Mouse (Mus musculus) forebrain, embryonic 10.5 days (tissue): Measurements from ENCODE around the gene Kirrel3. TPM values are rescaled to one million over a fixed set of nuclear protein-coding genes. Genes with fewer than 3 reads are reported as not detected.

ENCODE experiments used
- DNase-seq: peaks from one replicate; pipeline ENCODE4 v3.0.0-alpha.2; 2017; ENCODE audit warnings: low spot score; ENCODE audit errors: extremely low spot score
- H3K27ac ChIP-seq: fragments of 300-500 bp; sonication (generic); 2 replicates; pipeline ENCODE4 v1.5.1; 2016; ENCODE audit warnings: mild to moderate bottlenecking
- H3K27me3 ChIP-seq: fragments of 300-500 bp; sonication (generic); 2 replicates; pipeline ENCODE4 v1.6.1; 2016; ENCODE audit warnings: mild to moderate bottlenecking; ENCODE audit not compliant: poor library complexity, severe bottlenecking
- H3K36me3 ChIP-seq: fragments of 300-500 bp; sonication (generic); replicated peaks from 2 replicates; pipeline ENCODE4 v1.6.1; 2016; ENCODE audit warnings: mild to moderate bottlenecking, moderate library complexity
- H3K4me1 ChIP-seq: fragments of 300-500 bp; sonication (generic); 2 replicates; pipeline ENCODE4 v1.6.1; 2016
- H3K4me3 ChIP-seq: fragments of 300-500 bp; sonication (generic); 2 replicates; pipeline ENCODE4 v1.5.1; 2016; ENCODE audit warnings: mild to moderate bottlenecking, moderate library complexity
- H3K9me3 ChIP-seq: fragments of 300-500 bp; sonication (generic); 2 replicates; pipeline ENCODE4 v1.6.1; 2016; ENCODE audit warnings: mild to moderate bottlenecking, moderate library complexity
- WGBS: fragments of 180-500 bp; shearing (Covaris S2); methylation state at CpG from one replicate; pipeline ENCODE4 v1.1.7; 2016; 5-methylcytosine and 5-hydroxymethylcytosine counted together
- polyA plus RNA-seq: library from polyadenylated mRNA; unstranded; fragments of >200 nt; fragmentation: Nextera tagmentation; extraction: Ambion mirVana; gene quantifications from 2 replicates; pipeline ENCODE4 v1.2.1, GENCODE M21; 2016

Kirrel3 gene
- polyA plus RNA-seq, 1 experiment from 2014 or later = 3.0 TPM

GRCm38 (mm10) chr9:34582496-34582895 lies 96.8 kb downstream of the Kirrel3 start:
- no peak for DNase-seq
- no peak overlapping the region for H3K4me3 ChIP-seq
- WGBS = 72% methylated on average over 1 of the region's 1 CpGs
- H3K27ac ChIP-seq = no peak overlapping the region
- no peaks in the 10 kb centered on the region for H3K9me3 ChIP-seq
- H3K27me3 ChIP-seq = no peaks in the 10 kb centered on the region
- H3K36me3 ChIP-seq = no peaks in the 10 kb centered on the region
- peaks cover 9% of the 10 kb centered on the region for H3K4me1 ChIP-seq

- no peak overlapping the region for H3K4me3 ChIP-seq
- no peaks in the 10 kb centered on the region for H3K36me3 ChIP-seq
- no peaks in the 10 kb centered on the region for H3K9me3 ChIP-seq
- WGBS = 78% methylated on average over 2 of the region's 2 CpGs
- no peak overlapping the region for H3K27ac ChIP-seq
- peaks cover 9% of the 10 kb centered on the region; the same call in 1 of the 2 replicates for H3K4me1 ChIP-seq
- H3K27me3 ChIP-seq = no peaks in the 10 kb centered on the region
- no peak for DNase-seq
Measured at GRCm38 (mm10) chr9:34585487-34585886, 99.8 kb downstream of the Kirrel3 start.

GRCm38 (mm10) chr9:34586080-34586479 lies 100.4 kb downstream of the Kirrel3 start:
- Histone ChIP-seq H3K9me3 (no peaks in the 10 kb centered on the region), H3K27ac (no peak overlapping the region), H3K36me3 (no peaks in the 10 kb centered on the region), H3K27me3 (no peaks in the 10 kb centered on the region), H3K4me3 (no peak overlapping the region), H3K4me1 (peaks cover 9% of the 10 kb centered on the region; the same call in 1 of the 2 replicates)
- WGBS = 80% methylated on average over 2 of the region's 2 CpGs
- DNase-seq = no peak

- Histone ChIP-seq H3K4me3 (no peak overlapping the region), H3K36me3 (no peaks in the 10 kb centered on the region), H3K4me1 (peaks cover 15% of the 10 kb centered on the region), H3K27me3 (no peaks in the 10 kb centered on the region), H3K9me3 (no peaks in the 10 kb centered on the region), H3K27ac (no peak overlapping the region)
- DNase-seq = no peak
- 60% methylated on average over 1 of the region's 1 CpGs for WGBS
Measured at GRCm38 (mm10) chr9:34589799-34590198, 104.1 kb downstream of the Kirrel3 start.

- Histone ChIP-seq H3K4me1 (peaks cover 15% of the 10 kb centered on the region), H3K27ac (no peak overlapping the region), H3K9me3 (no peaks in the 10 kb centered on the region), H3K27me3 (no peaks in the 10 kb centered on the region), H3K36me3 (no peaks in the 10 kb centered on the region), H3K4me3 (no peak overlapping the region)
- 60% methylated on average over 3 of the region's 3 CpGs for WGBS
- no peak for DNase-seq
Measured at GRCm38 (mm10) chr9:34592073-34592610, 106.4 kb downstream of the Kirrel3 start.

- Histone ChIP-seq H3K27me3 (no peaks in the 10 kb centered on the region), H3K4me3 (no peak overlapping the region), H3K9me3 (no peaks in the 10 kb centered on the region), H3K27ac (no peak overlapping the region), H3K4me1 (peaks cover 15% of the 10 kb centered on the region), H3K36me3 (no peaks in the 10 kb centered on the region)
- no peak for DNase-seq
- WGBS = 92% methylated on average over 4 of the region's 4 CpGs
Measured at GRCm38 (mm10) chr9:34593889-34594288, 108.2 kb downstream of the Kirrel3 start.

- 77% methylated on average over 4 of the region's 4 CpGs for WGBS
- no peaks in the 10 kb centered on the region for H3K27me3 ChIP-seq
- no peak overlapping the region for H3K4me3 ChIP-seq
Measured at GRCm38 (mm10) chr9:34600326-34600725, 114.6 kb downstream of the Kirrel3 start.

GRCm38 (mm10) chr9:34603750-34604149 lies 118.1 kb downstream of the Kirrel3 start:
- DNase-seq = no peak
- WGBS = 85% methylated on average over 7 of the region's 7 CpGs
- H3K4me3 ChIP-seq = no peak overlapping the region

More at GRCm38 (mm10) chr9:34600326-34600725, 114.6 kb downstream of the Kirrel3 start:
- Histone ChIP-seq H3K27ac (no peak overlapping the region), H3K4me1 (no peaks in the 10 kb centered on the region), H3K36me3 (no peaks in the 10 kb centered on the region), H3K9me3 (no peaks in the 10 kb centered on the region)
- no peak for DNase-seq

GRCm38 (mm10) chr9:34604931-34605330 lies 119.2 kb downstream of the Kirrel3 start:
- no peak for DNase-seq
- 86% methylated on average over 4 of the region's 4 CpGs for WGBS
- no peaks in the 10 kb centered on the region for H3K9me3 ChIP-seq
- H3K4me1 ChIP-seq = no peaks in the 10 kb centered on the region
- H3K36me3 ChIP-seq = no peaks in the 10 kb centered on the region
- H3K27ac ChIP-seq = no peak overlapping the region
- no peaks in the 10 kb centered on the region for H3K27me3 ChIP-seq
- H3K4me3 ChIP-seq = no peak overlapping the region

More at GRCm38 (mm10) chr9:34603750-34604149, 118.1 kb downstream of the Kirrel3 start:
- H3K9me3 ChIP-seq = no peaks in the 10 kb centered on the region
- H3K27me3 ChIP-seq = no peaks in the 10 kb centered on the region
- H3K27ac ChIP-seq = no peak overlapping the region
- H3K36me3 ChIP-seq = no peaks in the 10 kb centered on the region
- no peaks in the 10 kb centered on the region for H3K4me1 ChIP-seq

- DNase-seq = no peak
- H3K27me3 ChIP-seq = no peaks in the 10 kb centered on the region
- no peak overlapping the region for H3K4me3 ChIP-seq
- H3K36me3 ChIP-seq = no peaks in the 10 kb centered on the region
- no peaks in the 10 kb centered on the region for H3K9me3 ChIP-seq
- 88% methylated on average over 8 of the region's 8 CpGs for WGBS
- H3K27ac ChIP-seq = no peak overlapping the region
- H3K4me1 ChIP-seq = no peaks in the 10 kb centered on the region
Measured at GRCm38 (mm10) chr9:34605486-34605885, 119.8 kb downstream of the Kirrel3 start.

GRCm38 (mm10) chr9:34607976-34608375 lies 122.3 kb downstream of the Kirrel3 start:
- Histone ChIP-seq H3K9me3 (no peaks in the 10 kb centered on the region), H3K27me3 (no peaks in the 10 kb centered on the region), H3K36me3 (no peaks in the 10 kb centered on the region), H3K27ac (no peak overlapping the region), H3K4me3 (no peak overlapping the region), H3K4me1 (no peaks in the 10 kb centered on the region)
- no peak for DNase-seq
- WGBS = 63% methylated on average over 2 of the region's 2 CpGs

GRCm38 (mm10) chr9:34612886-34613769 lies 127.4 kb downstream of the Kirrel3 start:
- DNase-seq = no peak
- no peak overlapping the region for H3K4me3 ChIP-seq
- H3K36me3 ChIP-seq = no peaks in the 10 kb centered on the region
- no peaks in the 10 kb centered on the region for H3K9me3 ChIP-seq
- WGBS = 93% methylated on average over 6 of the region's 6 CpGs
- no peaks in the 10 kb centered on the region for H3K27me3 ChIP-seq
- no peaks in the 10 kb centered on the region for H3K4me1 ChIP-seq
- no peak overlapping the region for H3K27ac ChIP-seq

- Histone ChIP-seq H3K4me1 (no peaks in the 10 kb centered on the region), H3K36me3 (no peaks in the 10 kb centered on the region), H3K4me3 (no peak overlapping the region), H3K9me3 (no peaks in the 10 kb centered on the region), H3K27me3 (no peaks in the 10 kb centered on the region), H3K27ac (no peak overlapping the region)
- WGBS = 69% methylated on average over 6 of the region's 6 CpGs
- no peak for DNase-seq
Measured at GRCm38 (mm10) chr9:34618099-34618498, 132.4 kb downstream of the Kirrel3 start.
